Mouse (Mus musculus) midbrain, embryonic 13.5 days (tissue): ENCODE results near the gene Mdh2. TPM values are rescaled to one million over a fixed set of nuclear protein-coding genes. Genes with fewer than 3 reads are reported as not detected.

Experiments used
- ATAC-seq: fragments of 200-750 bp; cut with Nextera tagmentation; 2 replicates; pipeline ENCODE4 v1.8.0; 2017; ENCODE audit warnings: mild to moderate bottlenecking, moderate TSS enrichment, moderate library complexity
- H3K27ac ChIP-seq: fragments of 300-500 bp; sonication (generic); 2 replicates; pipeline ENCODE4 v1.5.1; 2015; ENCODE audit warnings: inconsistent platforms, mild to moderate bottlenecking, moderate library complexity
- H3K27me3 ChIP-seq: fragments of 300-500 bp; sonication (generic); 2 replicates; pipeline ENCODE4 v1.6.1; 2015; ENCODE audit warnings: mild to moderate bottlenecking, inconsistent platforms
- H3K36me3 ChIP-seq: fragments of 300-500 bp; sonication (generic); 2 replicates; pipeline ENCODE4 v1.6.1; 2015; ENCODE audit warnings: mild to moderate bottlenecking, inconsistent platforms
- H3K4me1 ChIP-seq: fragments of 300-500 bp; sonication (generic); replicated peaks from 2 replicates; pipeline ENCODE4 v1.6.1; 2015; ENCODE audit warnings: inconsistent platforms
- H3K4me2 ChIP-seq: fragments of 300-500 bp; sonication (generic); replicated peaks from 2 replicates; pipeline ENCODE4 v1.6.1; 2015; ENCODE audit warnings: moderate library complexity, mild to moderate bottlenecking, inconsistent platforms
- H3K4me3 ChIP-seq: fragments of 300-500 bp; sonication (generic); replicated peaks from 2 replicates; pipeline ENCODE4 v1.5.1; 2015; ENCODE audit warnings: mild to moderate bottlenecking, inconsistent platforms
- H3K9ac ChIP-seq: fragments of 300-500 bp; sonication (generic); replicated peaks from 2 replicates; pipeline ENCODE4 v1.6.1; 2015; ENCODE audit warnings: mild to moderate bottlenecking, inconsistent platforms
- H3K9me3 ChIP-seq: fragments of 300-500 bp; sonication (generic); 2 replicates; pipeline ENCODE4 v1.6.1; 2016; ENCODE audit warnings: mild to moderate bottlenecking, inconsistent platforms
- WGBS: fragments of 180-500 bp; shearing (Covaris S2); methylation state at CpG from one replicate; pipeline ENCODE4 v1.1.7; 2015; 5-methylcytosine and 5-hydroxymethylcytosine counted together
- polyA plus RNA-seq: library from polyadenylated mRNA; unstranded; fragments of >200 nt; fragmentation: Nextera tagmentation; extraction: Ambion mirVana; gene quantifications from 2 replicates; pipeline ENCODE4 v1.2.1, GENCODE M21; 2015

Gene Mdh2
- polyA plus RNA-seq, 1 experiment from 2014 or later, result 563 TPM

DNA sequence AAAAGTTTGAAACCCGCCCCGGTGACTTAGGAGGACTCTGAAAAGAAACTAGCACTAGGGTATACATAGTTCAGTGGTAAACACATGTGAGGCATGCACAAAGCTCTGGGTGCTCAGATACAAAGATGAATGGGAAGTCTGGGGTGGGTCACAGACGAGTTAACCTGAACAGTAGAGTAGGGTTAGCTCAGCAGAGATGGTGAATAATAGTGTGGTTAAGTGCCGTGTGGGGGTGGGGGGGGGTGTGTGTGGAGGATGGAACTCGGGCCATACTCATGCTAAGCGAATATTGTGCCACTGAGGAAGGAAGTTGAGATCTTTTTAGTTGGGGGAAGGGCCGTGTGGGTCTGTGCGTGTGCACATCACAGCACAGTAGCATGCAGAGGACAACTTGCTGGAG, 2.1 kb downstream of the Mdh2 start:
- WGBS, result 78% methylated on average over 8 of the region's 8 CpGs
- Histone ChIP-seq H3K4me1 (peaks cover 31% of the 10 kb centered on the region), H3K27ac (no peak overlapping the region), H3K4me2 (peak overlapping the region; percentile 82; the same call in 1 of the 2 replicates), H3K9ac (peak overlapping the region; percentile 95; the same call in 1 of the 2 replicates), H3K4me3 (no peak overlapping the region), H3K27me3 (no peaks in the 10 kb centered on the region), H3K9me3 (no peaks in the 10 kb centered on the region), H3K36me3 (peaks cover 42% of the 10 kb centered on the region)
- no peak for ATAC-seq

DNA sequence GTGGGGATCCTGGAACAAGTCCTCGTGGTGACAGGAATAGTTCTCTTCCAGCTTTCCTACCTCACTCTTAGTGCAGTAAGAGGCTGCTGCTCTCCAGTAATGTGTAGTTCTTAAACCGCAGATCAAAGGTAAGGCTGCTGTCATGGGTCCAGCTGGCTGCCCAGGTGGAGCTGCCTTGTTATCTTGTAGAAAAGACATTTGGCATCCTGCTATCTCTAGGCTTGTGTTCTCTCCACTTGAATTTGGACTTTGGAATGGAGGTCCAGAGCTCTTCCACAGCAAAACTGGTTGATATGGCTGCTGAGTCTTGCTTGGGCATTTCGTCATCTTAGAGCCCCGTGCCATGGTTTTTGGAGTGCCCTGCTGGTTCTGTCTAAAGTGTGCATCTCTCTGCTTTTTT, 4.6 kb downstream of the Mdh2 start:
- H3K36me3 ChIP-seq, result peaks cover 68% of the 10 kb centered on the region
- H3K9me3 ChIP-seq, result no peaks in the 10 kb centered on the region
- 90% methylated on average over 4 of the region's 4 CpGs for WGBS
- H3K27me3 ChIP-seq, result no peaks in the 10 kb centered on the region
- no peak for ATAC-seq
- no peak overlapping the region for H3K27ac ChIP-seq
- no peak overlapping the region for H3K4me3 ChIP-seq
- H3K4me1 ChIP-seq, result peaks cover 25% of the 10 kb centered on the region
- H3K4me2 ChIP-seq, result no peak overlapping the region
- no peak overlapping the region for H3K9ac ChIP-seq

- WGBS, result 8% methylated on average over 20 of the region's 20 CpGs
- peak overlapping the region; percentile 48; the same call in 1 of the 2 replicates for H3K9ac ChIP-seq
- peak overlapping the region; percentile 26 for H3K4me2 ChIP-seq
- H3K27me3 ChIP-seq, result no peaks in the 10 kb centered on the region
- peak; percentile 96 for ATAC-seq
- no peak overlapping the region for H3K4me3 ChIP-seq
- peak overlapping the region; percentile 86 for H3K27ac ChIP-seq
- no peaks in the 10 kb centered on the region for H3K9me3 ChIP-seq
- H3K36me3 ChIP-seq, result peaks cover 31% of the 10 kb centered on the region
- H3K4me1 ChIP-seq, result peaks cover 14% of the 10 kb centered on the region
Observed at GRCm38 (mm10) chr5:135793996-135794858, 15.9 kb downstream of the Mdh2 start.

- peaks cover 25% of the 10 kb centered on the region for H3K36me3 ChIP-seq
- peak overlapping the region; percentile 48; the same call in 1 of the 2 replicates for H3K9ac ChIP-seq
- peak overlapping the region; percentile 86 for H3K27ac ChIP-seq
- H3K9me3 ChIP-seq, result no peaks in the 10 kb centered on the region
- no peak overlapping the region for H3K4me3 ChIP-seq
- WGBS, result 3% methylated on average over 5 of the region's 5 CpGs
- ATAC-seq, result no peak
- H3K4me1 ChIP-seq, result peaks cover 14% of the 10 kb centered on the region
- peak overlapping the region; percentile 26 for H3K4me2 ChIP-seq
- no peaks in the 10 kb centered on the region for H3K27me3 ChIP-seq
Observed at GRCm38 (mm10) chr5:135794859-135795181, 16.5 kb downstream of the Mdh2 start.

GRCm38 (mm10) chr5:135799746-135800145, 21.5 kb downstream of the Mdh2 start:
- WGBS, result 50% methylated on average over 4 of the region's 4 CpGs
- H3K27ac ChIP-seq, result no peak overlapping the region

GRCm38 (mm10) chr5:135800927-135801326, 22.6 kb downstream of the Mdh2 start:
- Histone ChIP-seq H3K4me1 (peaks cover 40% of the 10 kb centered on the region), H3K4me2 (no peak overlapping the region), H3K36me3 (no peaks in the 10 kb centered on the region), H3K4me3 (no peak overlapping the region), H3K9ac (peak overlapping the region; percentile 48; the same call in 1 of the 2 replicates), H3K9me3 (no peaks in the 10 kb centered on the region), H3K27ac (peak overlapping the region; percentile 82), H3K27me3 (no peaks in the 10 kb centered on the region)
- ATAC-seq, result peak; percentile 76
- 0% methylated on average over 6 of the region's 6 CpGs for WGBS

More at GRCm38 (mm10) chr5:135799746-135800145, 21.5 kb downstream of the Mdh2 start:
- no peak overlapping the region for H3K9ac ChIP-seq
- no peak for ATAC-seq
- no peaks in the 10 kb centered on the region for H3K36me3 ChIP-seq
- no peak overlapping the region for H3K4me3 ChIP-seq
- peaks cover 34% of the 10 kb centered on the region for H3K4me1 ChIP-seq
- H3K4me2 ChIP-seq, result no peak overlapping the region
- H3K9me3 ChIP-seq, result no peaks in the 10 kb centered on the region
- H3K27me3 ChIP-seq, result no peaks in the 10 kb centered on the region

DNA sequence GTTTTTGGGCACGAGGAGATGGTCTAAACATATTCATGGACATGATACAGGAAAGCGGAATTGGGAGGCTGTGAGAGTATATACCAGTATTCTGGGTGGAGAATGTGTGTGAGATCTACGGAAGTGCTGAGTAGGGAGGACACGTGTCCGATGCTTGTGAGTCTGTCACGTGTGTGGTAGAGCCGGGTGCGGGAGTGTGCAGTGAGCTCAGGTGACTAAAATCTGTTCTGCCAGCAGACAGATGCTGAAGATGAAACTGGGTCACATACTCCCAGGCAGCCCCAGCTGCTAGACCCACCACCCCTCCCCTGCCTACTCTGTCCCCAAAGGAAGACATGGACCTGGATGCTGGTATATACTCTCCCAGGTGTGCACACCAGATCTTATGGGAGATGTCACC, 24.4 kb downstream of the Mdh2 start:
- Histone ChIP-seq H3K9ac (no peak overlapping the region), H3K4me2 (no peak overlapping the region), H3K36me3 (no peaks in the 10 kb centered on the region), H3K27me3 (no peaks in the 10 kb centered on the region), H3K9me3 (no peaks in the 10 kb centered on the region), H3K4me3 (no peak overlapping the region), H3K27ac (no peak overlapping the region), H3K4me1 (peaks cover 51% of the 10 kb centered on the region)
- no peak for ATAC-seq
- 90% methylated on average over 8 of the region's 8 CpGs for WGBS

DNA sequence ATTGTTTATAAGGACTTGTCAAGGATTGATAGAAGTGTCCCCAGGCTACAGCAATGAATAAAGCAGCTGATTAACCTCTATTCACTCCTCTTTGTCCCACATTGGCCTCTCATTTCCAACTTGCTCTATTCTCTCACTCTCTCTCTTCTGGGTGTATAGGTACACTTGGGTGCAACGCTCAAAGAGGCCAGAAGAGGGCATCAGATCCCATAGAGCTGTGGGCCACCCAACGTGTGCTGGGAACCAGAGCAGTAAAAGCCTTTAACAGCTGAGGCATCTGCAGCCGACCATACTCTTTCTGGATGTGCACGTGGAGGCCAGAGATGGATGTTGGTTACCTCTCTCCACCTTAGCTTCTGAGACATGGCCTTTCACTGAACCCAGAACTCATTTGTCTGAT, 24.9 kb downstream of the Mdh2 start:
- WGBS, result 70% methylated on average over 4 of the region's 4 CpGs
- Histone ChIP-seq H3K27me3 (no peaks in the 10 kb centered on the region), H3K27ac (no peak overlapping the region), H3K4me2 (no peak overlapping the region), H3K36me3 (no peaks in the 10 kb centered on the region), H3K4me3 (no peak overlapping the region), H3K9ac (no peak overlapping the region), H3K4me1 (peaks cover 56% of the 10 kb centered on the region), H3K9me3 (no peaks in the 10 kb centered on the region)
- no peak for ATAC-seq

DNA sequence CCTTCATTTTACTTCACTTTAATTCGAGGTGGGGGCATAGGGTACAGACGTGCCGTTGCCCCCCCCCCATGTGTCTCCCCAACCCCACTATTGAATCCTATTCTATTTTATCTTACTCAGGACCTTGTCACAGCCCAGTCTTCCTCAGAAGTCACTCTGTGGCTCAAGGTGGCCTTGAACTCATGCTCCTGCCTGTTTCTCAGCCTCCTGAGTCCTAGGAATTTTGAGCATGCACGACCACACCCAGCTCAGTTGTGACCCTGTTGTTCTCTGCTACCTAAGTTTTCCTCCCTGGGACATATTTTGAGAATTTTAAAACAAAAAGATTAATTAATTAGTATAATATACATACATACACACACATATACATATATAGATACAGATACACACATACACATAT, 25.4 kb downstream of the Mdh2 start:
- no peak for ATAC-seq
- Histone ChIP-seq H3K4me3 (no peak overlapping the region), H3K9ac (no peak overlapping the region), H3K36me3 (no peaks in the 10 kb centered on the region), H3K4me1 (peaks cover 61% of the 10 kb centered on the region), H3K27ac (no peak overlapping the region), H3K4me2 (no peak overlapping the region), H3K27me3 (no peaks in the 10 kb centered on the region), H3K9me3 (no peaks in the 10 kb centered on the region)
- 86% methylated on average over 4 of the region's 4 CpGs for WGBS

DNA sequence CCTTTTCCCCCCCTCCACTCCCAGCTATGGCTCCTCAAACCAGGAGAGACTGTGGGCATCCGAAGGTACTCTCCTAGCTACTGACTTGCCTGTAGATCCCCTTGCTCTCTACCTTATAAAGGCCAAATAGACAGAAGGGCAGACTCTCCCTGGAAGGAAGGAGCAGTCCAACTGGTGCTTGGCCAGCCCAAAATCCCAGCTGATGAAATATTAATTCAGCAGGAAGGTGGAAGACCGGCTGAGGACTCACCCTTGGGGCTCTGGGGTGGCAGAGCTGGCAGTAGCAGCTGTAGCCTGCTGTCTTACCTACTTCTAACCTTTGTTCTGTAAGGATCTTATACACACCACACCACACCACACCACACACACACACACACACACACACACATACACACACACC, 26.5 kb downstream of the Mdh2 start:
- 55% methylated on average over 2 of the region's 2 CpGs for WGBS
- no peak for ATAC-seq
- peaks cover 68% of the 10 kb centered on the region for H3K4me1 ChIP-seq

GRCm38 (mm10) chr5:135806555-135807262, 28.4 kb downstream of the Mdh2 start, which contains the start of gene Srrm3:
TSS of gene Srrm3 (plus strand) at chr5:135806890.
- Histone ChIP-seq H3K9me3 (no peaks in the 10 kb centered on the region), H3K4me2 (peak within 1 kb of the TSS; percentile 83), H3K36me3 (peaks cover 5% of the 10 kb centered on the region), H3K27ac (peak within 1 kb of the TSS; percentile 75), H3K9ac (peak within 1 kb of the TSS; percentile 96), H3K4me3 (peak within 1 kb of the TSS; percentile 74), H3K4me1 (peaks cover 56% of the 10 kb centered on the region), H3K27me3 (no peaks in the 10 kb centered on the region)
- 3% methylated on average over 29 of the region's 29 CpGs for WGBS
- ATAC-seq, result peak; percentile 76

More for the DNA sequence above, 26.5 kb downstream of the Mdh2 start:
- Histone ChIP-seq H3K36me3 (peaks cover 5% of the 10 kb centered on the region), H3K9ac (no peak overlapping the region), H3K4me2 (no peak overlapping the region), H3K4me3 (no peak overlapping the region), H3K27me3 (no peaks in the 10 kb centered on the region), H3K27ac (peak overlapping the region; percentile 75), H3K9me3 (no peaks in the 10 kb centered on the region)

GRCm38 (mm10) chr5:135807263-135807637, 29.0 kb downstream of the Mdh2 start:
- H3K4me2 ChIP-seq, result peak overlapping the region; percentile 83
- no peaks in the 10 kb centered on the region for H3K27me3 ChIP-seq
- 0 out of 2 replicates have a peak overlapping the region, but pooled peaks have one; percentile 71 for H3K27ac ChIP-seq
- peak overlapping the region; percentile 96 for H3K9ac ChIP-seq
- no peaks in the 10 kb centered on the region for H3K9me3 ChIP-seq
- peaks cover 51% of the 10 kb centered on the region for H3K4me1 ChIP-seq
- H3K4me3 ChIP-seq, result peak overlapping the region; percentile 74
- 44% methylated on average over 3 of the region's 3 CpGs for WGBS
- H3K36me3 ChIP-seq, result peaks cover 5% of the 10 kb centered on the region
- ATAC-seq, result peak; percentile 38; the same call in 1 of the 2 replicates
